Mouse (Mus musculus) Patski (cell line): Measurements from ENCODE around the gene Pde1c. TPM values are rescaled to one million over a fixed set of nuclear protein-coding genes. Genes with fewer than 3 reads are reported as not detected.

Experiments
- ATAC-seq: fragments of 100-300 bp; one replicate; pipeline ENCODE4 v1.8.0; 2021
- CTCF ChIA-PET: fragments of 350-600 bp; sonication (Branson Sonifier 250); formaldehyde crosslinking; loops from one replicate; lab custom pipeline; 2022; ENCODE audit warnings: inconsistent platforms; lab: Charles Lee
- POLR2A ChIA-PET: fragments of 350-600 bp; sonication (Branson Sonifier 250); formaldehyde crosslinking; loops from one replicate; lab custom pipeline; 2022; ENCODE audit warnings: antibody characterized with exemption, inconsistent platforms; lab: Charles Lee
- DNase-seq: peaks from one replicate; pipeline ENCODE4 v3.0.0-alpha.2; 2011; ENCODE audit warnings: low read depth, low spot score
- H3K27me3 ChIP-seq: fragments of 371-371 bp; one replicate; pipeline ENCODE4 v1.5.1; 2021
- CTCF ChIP-seq: fragments of 100-300 bp; IDR thresholded peaks from one replicate; pipeline ENCODE4 v1.5.1; 2021
- in situ Hi-C: fragments of 300-500 bp; cut with MboI; formaldehyde crosslinking; loops from 3 replicates; pipeline ENCODE4 v1.11.1; 2018; ENCODE audit warnings: low pct_unique_long_range_greater_than_20kb, mixed read lengths
- polyA plus RNA-seq: library from polyadenylated mRNA; unstranded; gene quantifications from one replicate; pipeline ENCODE4 v1.2.3, GENCODE M21; 2021

Pde1c gene
- polyA plus RNA-seq, 1 experiment from 2014 or later = not detected

DNA sequence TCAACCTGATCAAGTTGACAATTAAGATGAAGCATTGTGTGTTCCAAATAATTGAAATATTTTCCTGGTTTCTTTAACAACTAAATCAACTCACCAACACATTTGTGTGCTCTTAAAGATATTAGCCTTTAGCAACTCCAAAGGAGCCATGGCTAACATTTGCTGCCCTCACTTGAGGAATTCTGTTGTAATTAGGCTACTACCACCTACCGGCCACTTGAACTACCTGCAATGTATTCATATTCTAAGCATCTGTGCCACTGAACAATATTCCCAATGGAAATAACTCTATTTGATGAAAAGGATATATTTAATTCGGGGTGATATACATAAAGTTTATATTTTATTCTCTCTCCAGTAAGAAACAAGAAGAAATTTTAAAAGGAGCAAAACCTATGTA is 121.0 kb downstream of the Pde1c start:
- ATAC-seq = no peak
- in situ Hi-C loops = no loop called here
- ChIA-PET CTCF (no interaction called here), POLR2A (no interaction called here)
- peaks cover 21% of the 10 kb centered on the region for H3K27me3 ChIP-seq
- TF ChIP-seq CTCF = no peak
- DNase-seq = no peak

DNA sequence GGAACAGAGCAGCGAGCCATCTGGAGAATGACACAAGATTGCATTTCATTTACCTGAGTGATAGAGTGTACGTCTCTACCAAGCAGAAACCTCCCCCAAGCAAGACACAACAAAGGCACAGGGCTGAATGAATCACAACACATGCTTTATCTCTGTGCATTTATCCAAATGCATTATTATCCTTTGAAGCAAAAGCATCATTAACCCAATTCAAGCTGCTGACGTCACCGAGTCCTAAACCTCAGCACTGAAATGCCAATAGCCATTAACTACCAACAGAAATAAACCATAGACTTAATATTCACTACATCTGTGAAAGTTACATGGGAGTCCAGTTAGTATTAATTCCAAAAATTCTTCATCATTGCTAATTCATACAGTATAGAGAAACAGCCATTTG is 127.4 kb downstream of the Pde1c start:
- ChIA-PET POLR2A (interaction anchor here (0.6 kb wide), 1 partner anchor 31 kb away, joined by 5 read pairs; no protein-coding TSS in a partner anchor), CTCF (no interaction called here)
- in situ Hi-C loops = no loop called here
- DNase-seq = no peak
- ATAC-seq = no peak
- TF ChIP-seq CTCF = no peak
- peaks cover 13% of the 10 kb centered on the region for H3K27me3 ChIP-seq

DNA sequence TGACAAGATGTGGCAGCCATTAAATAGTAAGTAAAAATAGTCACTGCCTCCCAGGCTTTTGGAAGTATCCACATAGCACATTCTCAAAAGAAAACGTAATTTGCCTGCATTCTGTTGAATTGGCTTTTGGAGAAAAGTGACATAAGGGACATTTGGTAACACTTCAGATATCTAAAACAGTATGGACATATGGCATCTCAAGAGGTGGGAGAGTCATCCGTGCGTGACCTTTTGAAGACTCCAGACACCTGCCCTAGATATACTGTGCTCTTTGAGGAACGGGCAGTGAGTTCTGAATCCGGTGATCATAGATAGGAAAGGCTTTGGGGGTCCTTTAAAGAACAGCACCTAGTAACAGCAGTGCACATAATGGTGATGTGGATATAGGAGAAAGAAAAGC is 143.1 kb downstream of the Pde1c start:
- peaks cover 3% of the 10 kb centered on the region for H3K27me3 ChIP-seq
- CTCF ChIA-PET = no interaction called here
- TF ChIP-seq CTCF = no peak
- in situ Hi-C loops = no loop called here
- DNase-seq (no peak), ATAC-seq (no peak)
- POLR2A ChIA-PET = no interaction called here

DNA sequence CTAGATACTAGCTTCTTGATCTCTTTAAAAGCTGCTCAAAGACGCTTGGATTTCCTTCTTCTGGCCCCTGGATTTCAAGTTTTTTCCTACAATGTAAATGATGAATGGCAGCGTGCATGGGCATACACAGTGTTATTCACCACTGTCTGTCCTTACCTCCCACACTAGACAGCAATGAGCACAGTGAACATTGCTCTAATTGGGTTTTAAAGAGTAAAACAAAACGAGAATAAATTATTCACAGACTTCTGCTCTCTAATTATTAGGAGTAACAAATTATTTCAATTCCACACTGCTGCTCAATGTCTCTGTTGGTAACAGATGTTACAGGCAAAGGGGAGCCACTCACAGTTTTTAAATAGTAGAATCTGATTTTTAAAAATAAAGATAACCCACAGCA is 146.0 kb downstream of the Pde1c start:
- no peak for TF ChIP-seq CTCF
- POLR2A ChIA-PET = no interaction called here
- DNase-seq (no peak), ATAC-seq (no peak)
- in situ Hi-C loops = no loop called here
- CTCF ChIA-PET = no interaction called here
- peaks cover 3% of the 10 kb centered on the region for H3K27me3 ChIP-seq

DNA sequence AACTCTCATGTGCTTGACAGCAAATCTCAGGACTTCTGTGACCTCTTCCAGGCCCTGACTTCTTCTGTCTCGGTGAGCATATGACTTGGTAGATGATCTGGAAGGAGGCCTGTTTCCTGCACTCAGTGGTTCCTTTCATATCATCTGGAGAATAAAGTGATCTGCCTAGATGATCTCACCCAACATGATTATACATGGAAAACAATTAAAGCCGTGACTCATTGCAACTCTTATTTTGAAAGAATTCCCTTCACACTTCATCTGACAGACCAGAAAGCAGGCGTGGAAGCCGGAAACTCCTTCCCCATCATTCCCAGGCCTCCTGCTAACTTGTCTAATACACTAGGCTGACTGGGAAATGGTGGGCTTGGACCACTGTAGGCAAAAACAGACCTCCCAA is 152.7 kb downstream of the Pde1c start:
- CTCF ChIA-PET = no interaction called here

DNA sequence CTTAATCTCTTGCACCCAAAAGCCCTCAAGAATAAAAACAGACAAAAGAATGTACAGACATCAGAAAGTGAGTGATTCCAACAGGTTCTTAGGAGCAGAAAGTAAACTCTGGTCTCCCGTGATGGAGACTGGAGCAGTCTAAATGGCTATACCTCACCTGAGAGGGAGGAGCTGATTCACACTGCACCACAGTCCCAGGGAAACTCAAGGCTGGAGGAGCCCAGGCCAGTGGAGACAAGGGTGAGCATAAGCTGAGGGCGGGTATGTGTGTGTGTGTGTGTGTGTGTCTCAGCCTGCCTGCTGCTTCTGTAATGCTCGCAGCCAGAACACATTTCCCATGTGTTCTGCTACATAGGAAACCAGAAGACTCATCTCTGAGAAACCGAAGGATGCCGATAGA is 179.7 kb downstream of the Pde1c start:
- no peaks in the 10 kb centered on the region for H3K27me3 ChIP-seq
- DNase-seq (no peak), ATAC-seq (no peak)
- in situ Hi-C loops = no loop called here
- POLR2A ChIA-PET = no interaction called here
- CTCF ChIA-PET = no interaction called here
- no peak for TF ChIP-seq CTCF

More for the DNA sequence above, 152.7 kb downstream of the Pde1c start:
- in situ Hi-C loops = no loop called here
- DNase-seq (no peak), ATAC-seq (no peak)
- no peaks in the 10 kb centered on the region for H3K27me3 ChIP-seq
- POLR2A ChIA-PET = no interaction called here
- no peak for TF ChIP-seq CTCF

DNA sequence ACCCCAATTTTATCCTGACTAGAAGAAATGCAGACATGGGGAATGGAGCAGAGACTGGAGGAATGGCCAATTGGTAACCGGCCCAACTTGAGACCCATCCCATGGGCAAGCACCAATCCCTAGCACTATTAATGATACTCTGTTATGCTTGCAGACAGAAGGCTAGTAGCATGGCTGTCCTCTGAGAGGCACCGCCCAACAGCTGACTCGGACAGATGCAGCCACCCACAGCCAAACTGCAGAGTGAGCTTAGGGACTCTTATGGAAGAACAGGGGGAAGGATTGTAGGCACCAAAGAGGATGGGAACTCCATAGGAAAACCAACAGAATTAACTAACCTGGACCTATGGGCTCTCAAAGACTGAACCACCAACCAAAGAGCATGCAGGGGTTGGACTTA is 192.5 kb downstream of the Pde1c start:
- ATAC-seq = no peak
- in situ Hi-C loops = no loop called here

DNA sequence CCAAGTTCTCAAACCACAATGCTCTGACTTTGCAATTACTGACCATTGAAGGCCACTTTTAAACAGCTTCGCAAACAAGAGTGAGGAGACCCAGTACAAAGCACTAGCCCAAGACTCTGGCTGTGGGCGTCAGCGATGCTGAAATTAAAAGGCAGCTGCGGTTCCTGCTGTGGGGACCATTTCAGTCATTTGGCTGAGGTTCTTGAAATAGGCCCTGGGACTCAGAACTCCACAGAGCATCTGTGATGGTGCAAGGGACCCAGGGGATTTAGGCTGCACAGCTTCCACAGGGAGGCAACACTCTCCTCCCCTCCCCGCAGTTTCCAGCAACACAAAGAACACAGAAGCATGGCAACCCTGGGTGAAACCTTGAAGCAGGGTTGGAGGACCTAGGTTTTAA is 194.7 kb downstream of the Pde1c start:
- H3K27me3 ChIP-seq = no peaks in the 10 kb centered on the region
- ATAC-seq (no peak), DNase-seq (no peak)
- in situ Hi-C loops = no loop called here
- no peak for TF ChIP-seq CTCF
- ChIA-PET CTCF (no interaction called here), POLR2A (no interaction called here)

More for the DNA sequence above, 192.5 kb downstream of the Pde1c start:
- DNase-seq = no peak
- no peaks in the 10 kb centered on the region for H3K27me3 ChIP-seq
- POLR2A ChIA-PET = no interaction called here
- no peak for TF ChIP-seq CTCF
- CTCF ChIA-PET = no interaction called here

DNA sequence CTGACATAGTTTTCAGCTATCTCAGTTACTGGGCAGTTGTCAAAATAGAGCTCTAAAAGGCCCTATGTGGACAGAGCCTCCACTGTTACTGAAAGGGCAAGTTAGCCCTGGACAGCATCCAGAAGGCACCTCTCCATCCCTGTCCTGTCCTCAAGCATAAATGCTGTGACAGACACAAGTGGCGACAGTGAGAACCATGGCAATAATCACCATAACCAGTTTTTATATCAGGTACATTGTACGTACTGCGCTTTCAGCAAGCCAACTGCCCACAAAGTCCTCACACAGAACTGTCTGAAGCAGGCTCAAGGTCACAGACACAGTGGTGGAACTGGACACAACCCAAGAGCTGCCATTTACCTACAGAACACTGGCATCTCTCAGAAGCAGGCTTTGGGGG is 195.2 kb downstream of the Pde1c start:
- no peak for TF ChIP-seq CTCF
- no peak for DNase-seq
- CTCF ChIA-PET = no interaction called here
- in situ Hi-C loops = no loop called here
- no peak for ATAC-seq
- no peaks in the 10 kb centered on the region for H3K27me3 ChIP-seq
- POLR2A ChIA-PET = no interaction called here

DNA sequence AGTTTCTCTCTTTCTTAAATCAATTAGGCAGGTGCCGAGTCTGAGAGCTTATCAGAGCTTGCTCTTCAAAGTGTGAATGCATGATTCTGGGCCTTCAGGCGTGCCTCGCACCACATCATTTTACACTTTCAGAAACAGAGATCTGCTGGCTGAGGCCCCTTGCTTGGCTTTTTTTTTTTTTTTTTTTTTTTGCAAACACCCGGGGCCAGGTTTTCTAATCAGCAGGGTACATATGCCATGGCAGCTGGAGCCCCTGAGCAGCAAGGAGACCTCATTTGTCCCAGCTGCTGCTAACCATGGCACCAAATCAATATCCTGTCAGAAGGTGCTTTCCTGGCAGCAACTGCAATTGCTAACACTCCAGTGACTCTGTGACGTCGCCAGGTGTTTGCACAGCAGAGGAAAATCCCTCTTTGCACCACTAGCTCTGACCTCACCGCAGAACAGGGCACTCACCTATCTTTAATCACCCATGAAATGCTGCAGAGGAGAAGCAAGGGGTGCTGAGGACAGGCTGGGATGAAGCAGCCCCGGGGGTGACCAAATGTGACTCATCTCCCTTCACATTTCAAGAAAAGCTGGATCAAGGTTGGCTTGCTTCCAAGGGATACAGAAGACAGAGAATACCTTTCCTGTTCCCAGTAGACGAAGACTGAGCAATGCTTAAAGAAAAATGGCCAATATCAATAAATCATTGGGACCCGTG is 195.7 kb downstream of the Pde1c start:
- in situ Hi-C loops = no loop called here
- H3K27me3 ChIP-seq = no peaks in the 10 kb centered on the region
- ATAC-seq = no peak
- ChIA-PET POLR2A (no interaction called here), CTCF (no interaction called here)
- no peak for DNase-seq
- no peak for TF ChIP-seq CTCF

DNA sequence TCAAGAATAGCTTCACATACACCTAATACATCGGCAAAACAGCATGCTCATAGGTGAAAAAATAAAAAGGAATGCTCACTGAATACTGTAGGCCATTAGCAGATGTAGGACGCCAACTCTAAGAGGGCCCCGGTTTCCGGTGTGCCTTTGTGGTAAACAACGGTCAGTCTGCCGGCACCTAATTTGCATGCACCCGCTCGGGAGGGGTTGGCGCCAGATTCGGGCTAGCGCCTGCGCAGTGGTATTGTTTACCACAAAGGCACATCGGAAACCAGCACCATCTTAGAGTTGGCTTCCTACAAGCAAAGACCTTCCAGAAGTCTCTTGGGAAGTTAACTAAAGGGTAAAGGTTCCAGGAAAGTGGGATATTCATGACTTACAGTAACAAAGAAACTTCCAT is 199.4 kb downstream of the Pde1c start:
- TF ChIP-seq CTCF = no peak
- DNase-seq = no peak
- peaks cover 2% of the 10 kb centered on the region for H3K27me3 ChIP-seq
- ChIA-PET POLR2A (no interaction called here), CTCF (no interaction called here)
- in situ Hi-C loops = no loop called here
- ATAC-seq = no peak

DNA sequence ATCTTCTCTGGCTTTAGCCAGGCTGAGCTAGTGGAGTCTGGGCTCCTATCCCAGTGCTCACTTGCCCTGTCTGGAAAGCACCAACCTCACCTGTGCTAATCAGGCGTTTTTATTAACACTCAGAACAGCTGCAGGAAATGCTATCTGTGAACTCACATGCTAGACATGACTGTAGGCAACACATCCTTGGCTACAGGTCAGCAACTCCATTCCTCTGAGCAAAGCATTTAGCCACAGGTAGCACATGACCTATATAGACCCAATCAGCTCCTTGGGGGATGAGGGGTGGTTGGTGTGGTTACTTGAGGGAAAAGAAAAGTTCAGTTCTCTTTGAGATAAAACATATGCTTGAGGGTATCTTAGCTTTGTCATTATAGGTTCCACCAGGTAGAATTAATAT is 200.8 kb downstream of the Pde1c start:
- no peak for TF ChIP-seq CTCF
- peaks cover 7% of the 10 kb centered on the region for H3K27me3 ChIP-seq
- ChIA-PET POLR2A (no interaction called here), CTCF (no interaction called here)
- ATAC-seq (no peak), DNase-seq (no peak)
- in situ Hi-C loops = no loop called here
